Mouse (Mus musculus) left cerebral cortex, postnatal 14 days (tissue): ENCODE measurements at regions not wholly inside any gene's neighbourhood (a gene's known extent, or its start where the extent isn't known, plus 50 kb on each side); places are given as distances from the start of the nearest gene placed in this dataset.
A peak's percentile ranks its signal among the peaks of the same experiment; 100 is the strongest.

ENCODE experiments used
- DNase-seq, 2 experiments: peaks; one replicate each; pipeline ENCODE4 v3.0.0; 2021 to 2022; ENCODE audit warnings: low spot score in 2 of 2, mixed read lengths in 1 of 2
- intact Hi-C: fragments of 180-260 bp; cut with DNase I; formaldehyde crosslinking; loops from one replicate; pipeline ENCODE4 v1.15.1; 2025

GRCm38 (mm10) chr6:71012436-71012822, 56.1 kb downstream of the Foxi3 start:
- intact Hi-C loops: loop anchor here (10.0 kb wide), 1 partner anchor 112 kb away; no protein-coding TSS in a partner anchor
- DNase-seq: no peak

GRCm38 (mm10) chr6:71012823-71013461, 56.6 kb downstream of the Foxi3 start:
- intact Hi-C loops: loop anchor here (10.0 kb wide), 1 partner anchor 112 kb away; no protein-coding TSS in a partner anchor
- peak; percentile 63 to 69 for DNase-seq

GRCm38 (mm10) chr6:71016388-71016787, 60.1 kb downstream of the Foxi3 start:
- intact Hi-C loops: loop anchor here (10.0 kb wide), 1 partner anchor 108 kb away; no protein-coding TSS in a partner anchor

GRCm38 (mm10) chr6:71021353-71021752, 65.0 kb downstream of the Foxi3 start:
- intact Hi-C loops: no loop called here
- no peak for DNase-seq

More at GRCm38 (mm10) chr6:71016388-71016787, 60.1 kb downstream of the Foxi3 start:
- DNase-seq: no peak

- no peak for DNase-seq
- intact Hi-C loops: no loop called here
Observed at GRCm38 (mm10) chr6:71025472-71025871, 69.1 kb downstream of the Foxi3 start.

GRCm38 (mm10) chr6:71029663-71030062, 73.3 kb downstream of the Foxi3 start:
- intact Hi-C loops: loop anchor here (5.0 kb wide), 1 partner anchor 98 kb away; no protein-coding TSS in a partner anchor
- DNase-seq: no peak

- DNase-seq: peak in 1 of 2 experiments; percentile 15
- intact Hi-C loops: loop anchor here (5.0 kb wide), 1 partner anchor 97 kb away; no protein-coding TSS in a partner anchor
Observed at GRCm38 (mm10) chr6:71030541-71030940, 74.2 kb downstream of the Foxi3 start.

- intact Hi-C loops: no loop called here
- DNase-seq: no peak
Observed at GRCm38 (mm10) chr6:71044241-71044640, 87.9 kb downstream of the Foxi3 start.

GRCm38 (mm10) chr6:71045261-71045660, 88.9 kb downstream of the Foxi3 start:
- intact Hi-C loops: no loop called here

GRCm38 (mm10) chr6:71048199-71049094, 92.1 kb downstream of the Foxi3 start:
- DNase-seq: peak in 1 of 2 experiments; percentile 8
- intact Hi-C loops: no loop called here

More at GRCm38 (mm10) chr6:71045261-71045660, 88.9 kb downstream of the Foxi3 start:
- no peak for DNase-seq

- DNase-seq: no peak
- intact Hi-C loops: no loop called here
Observed at GRCm38 (mm10) chr6:71050248-71050647, 93.9 kb downstream of the Foxi3 start.

- no peak for DNase-seq
- intact Hi-C loops: no loop called here
Observed at GRCm38 (mm10) chr6:71050754-71051213, 93.5 kb downstream of the Thnsl2 start.

- DNase-seq: no peak
Observed at GRCm38 (mm10) chr6:71057209-71057858, 86.9 kb downstream of the Thnsl2 start.

GRCm38 (mm10) chr6:71060116-71060515, 84.1 kb downstream of the Thnsl2 start:
- no peak for DNase-seq
- intact Hi-C loops: no loop called here

More at GRCm38 (mm10) chr6:71057209-71057858, 86.9 kb downstream of the Thnsl2 start:
- intact Hi-C loops: no loop called here

GRCm38 (mm10) chr6:71062980-71063379, 81.3 kb downstream of the Thnsl2 start:
- intact Hi-C loops: no loop called here
- DNase-seq: no peak

GRCm38 (mm10) chr6:71065428-71065827, 78.8 kb downstream of the Thnsl2 start:
- intact Hi-C loops: no loop called here
- no peak for DNase-seq

- no peak for DNase-seq
- intact Hi-C loops: no loop called here
Observed at GRCm38 (mm10) chr6:71069229-71069628, 75.0 kb downstream of the Thnsl2 start.

GRCm38 (mm10) chr6:71074789-71075191, 69.4 kb downstream of the Thnsl2 start:
- intact Hi-C loops: no loop called here
- DNase-seq: peak; percentile 12 to 45
